Mouse (Mus musculus) MEL-GATA-1-ER (cell line): ENCODE results near the gene Dcpp2.
"Not testable (repeated sequence)": the region's sequence is repeated elsewhere in the genome, so short reads cannot be mapped to it uniquely, and the experiment has no call there.

Experiments
- DNase-seq: peaks from one replicate; pipeline ENCODE4 v3.0.0-alpha.2; 2012; ENCODE audit warnings: low read depth; ENCODE audit errors: extremely low read depth

Dcpp2 gene

GRCm38 (mm10) chr17:23880576-23880975, at the start of gene Dcpp2, which contains the start of gene Dcpp1:
Gene Dcpp2 (plus strand): TSS chr17:23880880.
Gene Dcpp1 (plus strand): TSS chr17:23880876.
- DNase-seq: not testable (repeated sequence)

GRCm38 (mm10) chr17:23831201-23831600, 49.5 kb upstream of the Dcpp2 start:
- no peak for DNase-seq

- no peak for DNase-seq
Observed at GRCm38 (mm10) chr17:23836006-23836575, 44.6 kb upstream of the Dcpp2 start, which contains the start of gene Prss33. Gene Prss33 (minus strand): TSS chr17:23836056.

- DNase-seq: peak; percentile 71
Observed at GRCm38 (mm10) chr17:23841145-23841544, 39.5 kb upstream of the Dcpp2 start.

GRCm38 (mm10) chr17:23843141-23843811, 37.4 kb upstream of the Dcpp2 start:
- peak; percentile 46 for DNase-seq

- peak; percentile 61 for DNase-seq
Observed at GRCm38 (mm10) chr17:23843812-23844273, 36.8 kb upstream of the Dcpp2 start, which contains the start of the genes Prss32 and Prss41. Gene Prss32 (plus strand): TSS chr17:23843855. Gene Prss41 (minus strand): TSS chr17:23844172.

- no peak for DNase-seq
Observed at GRCm38 (mm10) chr17:23850028-23850427, 30.7 kb upstream of the Dcpp2 start.

GRCm38 (mm10) chr17:23850853-23851749, 29.6 kb upstream of the Dcpp2 start:
- peak; percentile 70 for DNase-seq

- DNase-seq: peak; percentile 12
Observed at GRCm38 (mm10) chr17:23853292-23853691, 27.4 kb upstream of the Dcpp2 start.

GRCm38 (mm10) chr17:23854229-23854765, 26.4 kb upstream of the Dcpp2 start:
- no peak for DNase-seq

- no peak for DNase-seq
Observed at GRCm38 (mm10) chr17:23857193-23857592, 23.5 kb upstream of the Dcpp2 start.

GRCm38 (mm10) chr17:23857913-23858312, 22.8 kb upstream of the Dcpp2 start:
- DNase-seq: no peak

GRCm38 (mm10) chr17:23862926-23863325, 17.8 kb upstream of the Dcpp2 start:
- no peak for DNase-seq

- DNase-seq: no peak
Observed at GRCm38 (mm10) chr17:23867756-23868155, 12.9 kb upstream of the Dcpp2 start, which contains the start of gene Prss21. Gene Prss21 (plus strand): TSS chr17:23868056.

- no peak for DNase-seq
Observed at GRCm38 (mm10) chr17:23868513-23868912, 12.2 kb upstream of the Dcpp2 start.

GRCm38 (mm10) chr17:23873884-23874856, 6.5 kb upstream of the Dcpp2 start:
- DNase-seq: peak; percentile 12

GRCm38 (mm10) chr17:23876741-23877140, 3.9 kb upstream of the Dcpp2 start:
- DNase-seq: no peak

- DNase-seq: no peak
Observed at GRCm38 (mm10) chr17:23877166-23877565, 3.5 kb upstream of the Dcpp2 start.

- DNase-seq: not testable (repeated sequence)
Observed at GRCm38 (mm10) chr17:23917158-23917557, 36.5 kb downstream of the Dcpp2 start, which contains the start of gene Dcpp3. Gene Dcpp3 (plus strand): TSS chr17:23917458.

GRCm38 (mm10) chr17:23924531-23925007, 43.9 kb downstream of the Dcpp2 start:
- DNase-seq: peak; percentile 94
